Mouse (Mus musculus) hindbrain, embryonic 10.5 days (tissue): ENCODE data around the gene Idnk. TPM values are rescaled to one million over a fixed set of nuclear protein-coding genes. Genes with fewer than 3 reads are reported as not detected.
"Not testable (repeated sequence)": the region's sequence is repeated elsewhere in the genome, so short reads cannot be mapped to it uniquely, and the experiment has no call there.

Source experiments
- DNase-seq: peaks from one replicate; pipeline ENCODE4 v3.0.0-alpha.2; 2017; ENCODE audit warnings: low spot score
- H3K27ac ChIP-seq: fragments of 300-500 bp; sonication (generic); 2 replicates; pipeline ENCODE4 v1.5.1; 2016; ENCODE audit warnings: mild to moderate bottlenecking, moderate library complexity
- H3K27me3 ChIP-seq: fragments of 300-500 bp; sonication (generic); 2 replicates; pipeline ENCODE4 v1.6.1; 2016; ENCODE audit warnings: mild to moderate bottlenecking; ENCODE audit not compliant: poor library complexity, insufficient read depth, severe bottlenecking
- H3K36me3 ChIP-seq: fragments of 300-500 bp; sonication (generic); 2 replicates; pipeline ENCODE4 v1.6.1; 2016; ENCODE audit warnings: mild to moderate bottlenecking, moderate library complexity
- H3K4me1 ChIP-seq: fragments of 300-500 bp; sonication (generic); replicated peaks from 2 replicates; pipeline ENCODE4 v1.6.1; 2016; ENCODE audit warnings: mild to moderate bottlenecking
- H3K4me3 ChIP-seq: fragments of 300-500 bp; sonication (generic); 2 replicates; pipeline ENCODE4 v1.5.1; 2016; ENCODE audit warnings: mild to moderate bottlenecking, moderate library complexity
- H3K9me3 ChIP-seq: fragments of 300-500 bp; sonication (generic); 2 replicates; pipeline ENCODE4 v1.6.1; 2016; ENCODE audit warnings: mild to moderate bottlenecking, moderate library complexity
- WGBS: fragments of 180-500 bp; shearing (Covaris S2); methylation state at CpG from one replicate; pipeline ENCODE4 v1.1.7; 2016; 5-methylcytosine and 5-hydroxymethylcytosine counted together
- polyA plus RNA-seq: library from polyadenylated mRNA; unstranded; fragments of >200 nt; fragmentation: Nextera tagmentation; extraction: Ambion mirVana; gene quantifications from 2 replicates; pipeline ENCODE4 v1.2.1, GENCODE M21; 2016

Gene Idnk
- polyA plus RNA-seq, 1 experiment from 2014 or later = 66.7 TPM

DNA sequence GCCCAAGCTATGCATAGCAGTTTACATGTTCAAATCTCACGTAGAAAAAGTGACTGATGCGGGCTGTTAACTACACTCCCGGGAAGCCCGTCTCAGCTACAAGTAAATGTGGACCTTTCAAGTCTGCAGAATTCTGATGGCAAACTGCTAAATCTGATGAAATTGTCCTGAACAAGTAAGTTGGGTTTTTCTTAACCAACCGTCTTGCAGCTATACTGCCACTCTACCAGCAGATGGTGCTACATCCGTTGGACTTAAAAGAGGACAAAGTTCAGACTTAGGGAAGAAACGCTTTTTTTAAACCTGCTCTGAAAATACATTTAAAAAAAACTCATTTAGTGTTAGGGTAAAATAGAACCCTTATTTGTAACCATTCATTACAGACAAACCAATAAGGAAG is 31.3 kb upstream of the Idnk start:
- Histone ChIP-seq H3K4me1 (peaks cover 43% of the 10 kb centered on the region), H3K9me3 (no peaks in the 10 kb centered on the region), H3K4me3 (peak overlapping the region; percentile 98), H3K36me3 (peaks cover 24% of the 10 kb centered on the region), H3K27ac (no peak overlapping the region), H3K27me3 (no peaks in the 10 kb centered on the region)
- 39% methylated on average over 7 of the region's 7 CpGs for WGBS
- peak; percentile 39 for DNase-seq

DNA sequence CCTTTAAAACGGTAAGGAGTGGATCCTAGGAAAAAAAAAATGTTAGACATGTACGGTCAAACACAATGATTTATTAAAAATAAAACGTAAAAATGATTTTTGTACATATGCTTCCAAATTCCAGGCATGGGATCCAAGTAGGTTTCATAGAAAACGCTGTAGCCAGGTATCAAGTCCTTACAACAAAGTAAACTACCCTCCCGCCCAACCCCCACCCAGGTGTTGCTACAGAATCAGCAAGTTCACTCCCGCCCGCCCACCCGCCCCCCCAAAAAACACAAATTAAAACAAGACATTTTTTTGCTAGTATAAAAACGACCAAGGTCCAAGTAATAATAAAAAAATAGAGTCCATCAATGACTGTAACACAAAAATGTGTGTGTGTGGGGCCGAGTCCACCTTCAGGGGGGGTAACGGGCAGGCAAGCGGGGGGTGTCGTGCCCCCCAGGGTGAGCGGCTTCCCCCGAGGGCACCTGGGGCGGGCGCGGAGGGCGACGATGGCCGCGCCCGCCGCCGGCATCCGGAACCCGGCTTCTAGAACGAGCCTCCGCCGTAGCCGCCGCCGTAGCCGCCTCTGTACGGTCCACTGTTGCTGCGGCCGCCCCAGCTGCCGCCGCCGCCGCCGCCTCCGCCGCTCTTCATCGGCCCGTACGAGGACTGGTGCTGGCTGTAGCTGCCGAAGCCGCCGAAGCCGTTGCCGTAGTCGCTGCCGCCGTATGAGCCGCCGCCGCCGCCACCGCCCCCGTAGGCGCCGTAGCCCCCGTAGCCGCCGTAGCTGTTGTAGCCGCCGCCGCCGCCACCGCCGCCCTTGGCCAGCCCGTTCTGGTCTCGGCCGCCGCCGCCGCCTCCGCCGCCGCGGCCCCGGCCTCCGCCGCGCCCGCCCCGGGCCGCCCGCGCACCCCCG is 30.3 kb upstream of the Idnk start:
- Histone ChIP-seq H3K4me3 (peak overlapping the region; percentile 98), H3K4me1 (peaks cover 43% of the 10 kb centered on the region), H3K36me3 (peaks cover 24% of the 10 kb centered on the region), H3K27me3 (no peaks in the 10 kb centered on the region), H3K9me3 (no peaks in the 10 kb centered on the region), H3K27ac (peak overlapping the region; percentile 100)
- no peak for DNase-seq
- WGBS = under 1% methylated on average over 92 of the region's 92 CpGs

DNA sequence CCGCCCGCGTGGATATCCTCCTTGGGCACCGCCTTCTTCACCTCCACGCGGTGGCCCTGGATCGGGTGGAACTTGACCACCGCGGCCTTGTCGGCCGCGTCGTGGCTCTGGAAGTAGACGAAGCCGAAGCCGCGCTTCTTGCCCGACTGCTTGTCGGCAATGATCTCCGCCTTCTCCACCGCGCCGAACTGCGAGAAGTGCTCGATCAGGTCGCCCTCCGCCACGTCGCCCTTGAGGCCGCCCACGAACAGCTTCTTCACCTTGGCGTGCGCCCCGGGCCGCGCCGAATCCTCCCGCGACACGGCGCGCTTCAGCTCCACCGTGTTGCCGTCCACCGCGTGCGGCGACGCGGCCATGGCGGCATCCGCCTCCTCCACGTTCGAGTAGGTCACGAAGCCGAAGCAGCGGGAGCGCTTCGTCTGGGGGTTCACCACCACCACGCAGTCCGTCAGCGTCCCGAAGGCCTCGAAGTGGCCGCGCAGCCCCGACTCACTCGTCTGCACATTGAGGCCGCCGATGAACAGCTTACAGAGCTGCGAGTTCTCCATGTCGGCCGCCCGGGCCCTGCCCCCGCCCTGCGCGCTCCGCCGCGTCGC is 29.6 kb upstream of the Idnk start:
- Histone ChIP-seq H3K4me1 (peaks cover 43% of the 10 kb centered on the region), H3K27ac (peak overlapping the region; percentile 100), H3K27me3 (no peaks in the 10 kb centered on the region), H3K4me3 (peak overlapping the region; percentile 98), H3K9me3 (no peaks in the 10 kb centered on the region), H3K36me3 (peaks cover 24% of the 10 kb centered on the region)
- WGBS = under 1% methylated on average over 81 of the region's 81 CpGs
- DNase-seq = peak; percentile 64

DNA sequence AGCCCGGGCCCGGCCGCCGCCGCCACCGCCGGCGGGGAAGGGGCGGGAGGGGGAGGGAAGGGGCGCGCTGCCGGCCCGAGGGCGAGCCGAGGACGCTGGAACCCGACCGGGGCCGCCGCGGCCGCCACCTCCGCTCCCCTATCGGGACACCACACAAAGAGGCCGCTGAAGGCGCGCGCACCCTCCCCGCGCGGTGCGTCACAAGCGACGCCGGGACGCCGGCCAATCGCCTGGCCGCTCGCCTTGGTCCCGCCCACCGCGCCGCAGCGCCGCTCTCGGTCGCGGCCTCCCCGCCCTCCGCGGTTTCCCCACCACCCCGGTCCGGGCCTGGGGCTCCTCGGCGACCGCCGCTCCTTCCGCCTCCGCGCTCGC is 29.1 kb upstream of the Idnk start, which contains the start of gene Hnrnpa0:
Gene Hnrnpa0, minus strand, starts transcription at position 161 of the 372 bp plus-strand sequence.
- Histone ChIP-seq H3K27ac (peak within 1 kb of the TSS; percentile 100), H3K4me1 (peaks cover 37% of the 10 kb centered on the region), H3K36me3 (peaks cover 24% of the 10 kb centered on the region), H3K9me3 (no peaks in the 10 kb centered on the region), H3K27me3 (no peaks in the 10 kb centered on the region), H3K4me3 (peak within 1 kb of the TSS; percentile 98)
- under 1% methylated on average over 59 of the region's 62 CpGs for WGBS
- DNase-seq = peak; percentile 93

DNA sequence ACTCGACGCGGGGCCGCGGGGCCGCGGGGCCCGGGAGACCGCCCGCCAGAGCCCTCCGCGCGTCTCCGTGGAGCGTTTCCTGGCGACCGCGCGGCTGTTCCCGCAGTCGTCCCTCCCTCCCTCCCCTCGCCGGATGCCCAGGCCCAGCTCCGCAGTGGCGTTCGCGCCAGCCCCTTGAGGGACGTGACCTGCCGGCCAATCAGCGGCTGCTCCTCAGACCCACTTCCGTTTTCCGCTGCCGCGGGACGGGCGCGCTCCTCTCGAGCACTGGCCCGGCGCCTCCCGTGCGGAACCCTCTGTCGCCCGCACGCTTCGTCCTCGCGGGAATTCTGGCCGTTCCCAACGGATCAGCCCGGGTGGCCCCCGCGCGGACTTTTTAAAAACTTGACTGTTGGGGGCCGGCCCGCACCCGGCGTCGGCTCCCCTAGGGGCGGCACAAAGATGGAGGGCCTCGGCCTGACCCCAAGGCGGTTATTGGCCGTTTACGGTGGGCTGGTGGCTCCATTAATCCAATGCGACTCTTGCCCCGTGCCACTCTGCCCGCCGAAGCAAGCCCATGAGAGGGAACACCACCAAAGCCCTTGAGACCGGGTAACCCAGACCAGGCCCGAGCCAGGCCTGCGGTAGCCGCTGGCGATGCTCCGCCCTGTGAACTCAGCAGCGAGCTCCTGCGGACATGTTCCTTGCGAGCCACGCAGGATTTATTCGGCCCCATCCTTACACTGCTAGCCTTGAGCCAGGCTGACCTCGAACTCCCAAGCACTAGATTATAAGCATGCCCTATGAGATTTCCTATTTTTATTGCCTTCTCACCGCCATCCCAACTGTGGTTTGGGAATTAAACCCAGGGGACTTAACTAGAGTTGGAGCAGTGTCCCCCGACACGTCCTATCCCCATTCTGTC is 28.4 kb upstream of the Idnk start:
- no peaks in the 10 kb centered on the region for H3K27me3 ChIP-seq
- H3K27ac ChIP-seq = peak overlapping the region; percentile 100
- peaks cover 24% of the 10 kb centered on the region for H3K36me3 ChIP-seq
- H3K4me3 ChIP-seq = peak overlapping the region; percentile 98
- WGBS = under 1% methylated on average over 83 of the region's 83 CpGs
- peak; percentile 96 for DNase-seq
- H3K9me3 ChIP-seq = no peaks in the 10 kb centered on the region
- peaks cover 32% of the 10 kb centered on the region for H3K4me1 ChIP-seq

DNA sequence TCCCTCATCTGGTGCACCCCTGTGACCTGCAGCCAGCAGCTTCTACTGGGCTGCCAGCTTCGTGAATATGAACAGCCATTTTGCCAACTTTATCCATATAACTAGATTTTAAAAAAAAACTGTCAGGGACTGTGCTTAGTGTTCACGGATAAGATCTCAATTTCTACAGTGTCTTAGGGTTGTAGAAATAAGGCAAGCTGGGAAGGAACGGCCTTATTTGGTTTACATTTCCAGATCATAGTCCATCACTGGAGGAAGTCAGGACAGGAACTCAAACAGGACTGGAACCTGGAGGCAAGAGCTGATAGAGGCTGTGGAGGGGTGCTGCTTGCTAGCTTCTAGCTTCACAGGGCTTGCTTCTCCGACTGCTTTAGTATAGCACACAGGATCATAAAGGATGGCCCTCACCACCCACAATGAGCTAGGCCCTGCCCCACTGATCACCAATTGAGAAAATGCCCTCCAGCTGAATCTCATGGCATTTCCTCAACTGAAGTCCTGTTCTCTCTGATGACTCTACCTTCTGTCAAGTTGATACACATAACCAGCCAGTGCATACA is 27.7 kb upstream of the Idnk start:
- peak overlapping the region; percentile 98 for H3K4me3 ChIP-seq
- no peaks in the 10 kb centered on the region for H3K9me3 ChIP-seq
- no peak for DNase-seq
- 46% methylated on average over 4 of the region's 4 CpGs for WGBS
- peak overlapping the region; percentile 100 for H3K27ac ChIP-seq
- H3K27me3 ChIP-seq = no peaks in the 10 kb centered on the region
- peaks cover 25% of the 10 kb centered on the region for H3K4me1 ChIP-seq
- peaks cover 22% of the 10 kb centered on the region for H3K36me3 ChIP-seq

DNA sequence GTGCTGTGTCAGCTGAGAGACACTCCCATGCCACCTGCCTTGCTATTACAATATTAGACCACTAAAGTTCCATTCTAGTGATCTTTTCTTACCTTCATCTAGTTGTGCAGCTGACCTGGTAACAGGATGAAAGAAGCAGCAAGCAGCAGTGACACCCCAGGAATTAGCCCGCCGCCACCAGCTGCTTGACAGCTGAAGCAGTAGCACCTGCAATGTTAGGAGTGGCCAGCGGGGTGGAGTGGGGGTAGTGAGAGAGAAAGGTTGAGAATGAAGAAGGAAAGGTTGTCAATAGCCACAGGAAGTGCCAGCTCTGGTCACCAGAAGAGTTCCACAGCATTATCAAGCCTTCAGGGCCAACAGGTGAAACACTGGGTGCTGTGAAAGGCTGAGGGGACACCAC is 25.8 kb upstream of the Idnk start:
- no peak overlapping the region for H3K27ac ChIP-seq
- H3K36me3 ChIP-seq = peaks cover 9% of the 10 kb centered on the region
- 49% methylated on average over 3 of the region's 3 CpGs for WGBS
- H3K27me3 ChIP-seq = no peaks in the 10 kb centered on the region
- H3K4me1 ChIP-seq = peaks cover 11% of the 10 kb centered on the region
- DNase-seq = no peak
- no peak overlapping the region for H3K4me3 ChIP-seq
- peaks cover 11% of the 10 kb centered on the region for H3K9me3 ChIP-seq

DNA sequence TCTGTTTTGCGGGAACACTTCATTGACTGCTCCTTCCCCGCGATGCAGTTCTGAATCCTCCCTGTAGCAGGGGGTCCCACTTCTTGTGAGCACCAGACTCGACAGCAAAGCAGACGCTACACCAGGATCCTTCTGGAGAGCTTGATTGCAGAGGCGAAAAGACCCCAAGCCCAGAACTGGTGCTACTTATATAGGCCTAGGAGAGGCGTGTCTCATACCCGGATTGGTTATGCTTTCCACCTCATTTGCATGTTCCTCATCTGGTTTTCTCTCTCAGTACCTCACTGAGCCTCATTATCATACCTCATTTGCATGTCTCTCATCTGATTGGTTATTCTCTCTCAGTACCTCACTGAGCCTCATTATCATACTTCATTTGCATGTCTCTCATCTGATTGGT is 10.8 kb upstream of the Idnk start:
- not testable (repeated sequence) for H3K27ac ChIP-seq, H3K27me3 ChIP-seq, H3K9me3 ChIP-seq, DNase-seq, H3K4me3 ChIP-seq, H3K36me3 ChIP-seq
- H3K4me1 ChIP-seq = peaks cover 12% of the 10 kb centered on the region; the same call in 1 of the 2 replicates
- 96% methylated on average over 8 of the region's 8 CpGs for WGBS

DNA sequence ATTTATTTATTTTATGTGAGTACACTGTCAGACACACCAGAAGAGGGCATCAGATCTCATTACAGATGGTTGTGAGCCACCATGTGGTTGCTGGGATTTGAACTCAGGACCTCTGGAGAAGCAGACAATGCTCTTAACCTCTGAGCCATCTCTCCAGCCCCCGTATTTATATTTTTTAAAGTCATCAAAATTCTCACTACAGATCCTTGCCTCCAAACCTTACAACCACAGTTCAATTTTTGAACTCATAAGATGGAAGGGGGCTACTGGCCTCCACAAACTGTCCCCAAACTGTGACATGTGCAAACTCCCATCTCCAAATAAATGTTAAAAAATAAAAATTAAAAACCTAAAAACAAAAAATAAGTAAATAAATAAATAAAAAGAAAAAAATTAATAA is 9.7 kb upstream of the Idnk start:
- peaks cover 7% of the 10 kb centered on the region; the same call in 1 of the 2 replicates for H3K9me3 ChIP-seq
- H3K27me3 ChIP-seq = no peaks in the 10 kb centered on the region
- peaks cover 12% of the 10 kb centered on the region; the same call in 1 of the 2 replicates for H3K4me1 ChIP-seq
- DNase-seq = no peak
- H3K4me3 ChIP-seq = no peak overlapping the region
- no peak overlapping the region for H3K27ac ChIP-seq
- 76% methylated on average over 1 of the region's 1 CpGs for WGBS
- H3K36me3 ChIP-seq = no peaks in the 10 kb centered on the region

DNA sequence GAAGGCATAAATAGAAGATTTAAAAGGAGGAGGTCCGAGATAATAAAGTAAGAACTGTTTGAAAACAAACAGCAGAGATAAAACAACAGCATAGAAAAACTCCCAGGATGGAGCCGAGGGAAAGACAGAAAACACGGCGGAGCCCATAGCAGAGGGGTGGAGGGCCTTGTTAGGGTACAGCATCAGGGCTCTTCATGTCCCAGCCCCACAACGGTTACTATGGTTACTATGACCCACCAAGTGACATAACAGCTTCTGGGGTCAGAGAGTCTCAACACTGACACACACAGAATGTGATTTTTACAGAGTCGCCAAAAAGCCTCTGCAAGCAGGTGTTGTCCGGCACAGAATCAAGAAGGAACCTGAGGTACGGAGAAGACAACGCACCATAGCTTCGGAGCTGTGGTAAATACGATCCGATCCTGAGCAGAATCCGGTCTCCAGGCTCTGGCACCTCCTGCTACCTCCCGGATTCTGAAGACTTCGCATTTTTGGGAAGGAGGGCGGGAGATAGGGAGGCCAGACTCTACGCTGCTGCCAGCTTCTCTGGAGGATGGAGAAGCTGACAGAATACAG is 9.1 kb upstream of the Idnk start:
- peak overlapping the region; percentile 13 for H3K27ac ChIP-seq
- peaks cover 7% of the 10 kb centered on the region; the same call in 1 of the 2 replicates for H3K9me3 ChIP-seq
- under 1% methylated on average over 17 of the region's 17 CpGs for WGBS
- H3K36me3 ChIP-seq = no peaks in the 10 kb centered on the region
- peak; percentile 90 for DNase-seq
- peak overlapping the region; percentile 49 for H3K4me3 ChIP-seq
- H3K4me1 ChIP-seq = peaks cover 12% of the 10 kb centered on the region; the same call in 1 of the 2 replicates
- no peaks in the 10 kb centered on the region for H3K27me3 ChIP-seq

DNA sequence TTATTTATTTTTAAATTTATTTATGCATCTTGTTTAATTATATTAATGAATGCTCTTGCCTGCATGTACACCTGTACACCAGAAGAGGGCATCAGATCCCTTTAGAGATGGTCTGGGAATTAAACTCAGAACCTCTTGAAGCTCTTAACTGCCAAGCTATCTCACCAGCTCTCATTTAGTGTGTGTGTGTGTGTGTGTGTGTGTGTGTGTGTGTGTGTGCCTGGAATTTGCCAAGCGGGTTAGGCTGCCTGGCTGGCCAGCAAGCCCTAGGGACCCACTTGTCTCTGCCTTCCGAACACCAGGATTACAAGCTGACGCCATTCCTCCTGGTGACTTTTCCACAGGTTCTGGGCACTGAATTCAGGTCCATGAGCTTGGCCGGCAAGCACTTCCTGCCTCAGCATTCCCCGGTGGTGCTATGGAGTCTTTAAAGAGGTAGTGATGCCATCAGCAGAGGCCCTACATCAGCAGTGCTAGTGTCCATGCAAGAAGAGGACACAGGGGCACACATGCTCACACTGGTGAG is 8.4 kb upstream of the Idnk start:
- peak; percentile 35 for DNase-seq
- H3K4me1 ChIP-seq = peaks cover 12% of the 10 kb centered on the region; the same call in 1 of the 2 replicates
- peak overlapping the region; percentile 49 for H3K4me3 ChIP-seq
- H3K27ac ChIP-seq = no peak overlapping the region
- H3K9me3 ChIP-seq = peaks cover 7% of the 10 kb centered on the region; the same call in 1 of the 2 replicates
- no peaks in the 10 kb centered on the region for H3K36me3 ChIP-seq
- WGBS = 54% methylated on average over 5 of the region's 5 CpGs
- no peaks in the 10 kb centered on the region for H3K27me3 ChIP-seq
